Mouse (Mus musculus): ENCODE data around the gene Tmed10. TPM values are rescaled to one million over a fixed set of nuclear protein-coding genes. Genes with fewer than 3 reads are reported as not detected.

Tmed10 gene
- polyA plus RNA-seq (2015; fragmentation: Nextera tagmentation; extraction: Ambion mirVana), result 150 and 175 TPM in 2 replicates

DNA sequence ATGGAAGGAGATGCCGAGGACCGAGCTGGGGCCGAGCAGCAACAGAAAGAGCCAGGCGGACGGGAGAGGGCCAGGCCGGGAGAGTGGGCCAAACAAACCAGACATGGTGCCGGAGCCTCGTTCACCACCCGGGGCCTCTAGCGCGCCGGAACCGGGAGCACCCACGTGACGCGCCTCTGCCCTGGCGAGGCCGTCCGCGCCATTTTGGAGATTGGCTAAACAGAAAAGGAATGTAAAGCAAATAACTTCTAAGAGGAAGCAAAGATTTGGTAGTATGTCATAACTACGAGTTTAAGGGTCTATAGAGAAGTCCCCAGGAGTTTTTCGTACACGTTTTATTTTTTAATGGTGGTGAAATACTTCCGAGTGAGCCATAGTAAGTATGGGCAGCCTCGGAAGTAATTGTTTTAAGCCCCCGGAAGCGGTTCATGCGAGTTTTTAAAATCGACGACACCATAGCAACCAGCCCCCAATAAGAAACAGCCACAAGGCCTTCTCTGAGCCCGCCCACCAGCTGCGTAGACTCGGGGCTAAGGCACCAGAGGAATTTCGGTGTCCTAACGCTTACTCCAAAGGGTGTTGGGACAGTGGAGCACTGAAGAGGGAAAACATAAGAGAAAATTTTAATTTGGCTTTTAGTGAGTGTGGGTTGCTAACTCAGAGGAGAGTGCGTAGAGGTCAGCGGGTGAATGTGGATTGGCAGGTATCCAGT, at the start of gene Tmed10:
Gene Tmed10 (minus strand): TSS at position 287 of the 712 bp plus-strand sequence.
- peak; percentile 97 for ATAC-seq
- under 1% methylated on average over 35 of the region's 37 CpGs for WGBS
- peak within 1 kb of the TSS; percentile 90 for H3K4me2 ChIP-seq (ENCODE audit: low read length)

DNA sequence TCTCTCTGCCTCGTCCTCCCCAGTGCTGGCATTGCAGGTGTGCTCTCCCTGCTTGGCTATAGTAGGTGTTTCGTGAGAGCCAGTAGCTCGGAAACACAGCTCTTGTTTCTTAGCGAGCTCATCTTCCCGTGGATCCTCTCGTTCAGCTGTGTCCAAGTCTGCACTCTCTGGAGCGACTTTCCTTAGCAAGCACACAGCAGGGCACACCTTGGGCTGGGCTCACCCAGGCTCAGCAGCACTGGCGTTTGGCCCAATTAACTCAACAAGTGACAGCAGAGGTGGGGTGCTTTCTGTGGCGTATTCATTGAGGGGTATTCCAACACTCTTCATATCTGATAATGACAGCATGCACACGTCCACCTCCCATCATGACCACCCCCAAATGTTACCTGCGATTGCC, 48.6 kb upstream of the Tmed10 start:
- no peak overlapping the region for H3K27ac ChIP-seq (ENCODE audit: low read length)
- peaks cover 2% of the 10 kb centered on the region; the same call in 1 of the 2 replicates for H3K4me1 ChIP-seq (replicated peaks; ENCODE audit: control insufficient read depth, insufficient read depth, low read length)
- no peak overlapping the region for H3K9ac ChIP-seq (replicated peaks; ENCODE audit: low read depth, low read length)
- no peak overlapping the region for H3K4me2 ChIP-seq (ENCODE audit: low read length)
- no peaks in the 10 kb centered on the region for H3K36me3 ChIP-seq (ENCODE audit: control insufficient read depth, insufficient read depth)
- WGBS, result 79% methylated on average over 11 of the region's 11 CpGs
- H3K9me3 ChIP-seq (ENCODE audit: control insufficient read depth, low read length), result no peaks in the 10 kb centered on the region
- H3K27me3 ChIP-seq (replicated peaks; ENCODE audit: control insufficient read depth, insufficient read depth, low read length), result no peaks in the 10 kb centered on the region
- H3K4me3 ChIP-seq (replicated peaks; ENCODE audit: low read length), result no peak overlapping the region
- ATAC-seq, result no peak

More for the DNA sequence above, at the start of gene Tmed10:
- no peaks in the 10 kb centered on the region for H3K36me3 ChIP-seq (ENCODE audit: control insufficient read depth, insufficient read depth)
- peaks cover 20% of the 10 kb centered on the region for H3K4me1 ChIP-seq (replicated peaks; ENCODE audit: control insufficient read depth, insufficient read depth, low read length)
- H3K9me3 ChIP-seq (ENCODE audit: control insufficient read depth, low read length), result no peaks in the 10 kb centered on the region
- H3K27ac ChIP-seq (ENCODE audit: low read length), result peak within 1 kb of the TSS; percentile 55
- peak within 1 kb of the TSS; percentile 91 for H3K4me3 ChIP-seq (replicated peaks; ENCODE audit: low read length)
- no peaks in the 10 kb centered on the region for H3K27me3 ChIP-seq (replicated peaks; ENCODE audit: control insufficient read depth, insufficient read depth, low read length)
- peak within 1 kb of the TSS; percentile 90 for H3K9ac ChIP-seq (replicated peaks; ENCODE audit: low read depth, low read length)

DNA sequence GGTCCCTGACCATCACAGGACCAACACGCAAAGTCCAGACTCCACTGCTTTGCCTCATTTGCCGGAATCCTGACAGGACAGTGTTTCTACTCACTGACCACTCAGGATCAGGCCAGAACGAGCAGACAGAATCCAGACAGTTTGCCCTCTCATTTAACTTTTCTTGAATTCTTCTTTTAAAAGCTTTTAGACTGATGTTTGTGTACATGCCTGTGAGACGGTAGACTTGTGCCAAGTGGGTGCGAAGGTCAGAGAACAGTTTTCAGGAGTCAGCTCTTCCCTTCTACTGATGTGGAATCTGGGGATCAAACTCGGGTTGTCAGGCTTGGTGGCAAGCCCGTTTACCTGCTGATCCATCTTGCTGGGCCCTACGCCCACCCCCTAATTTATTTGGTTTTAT, 47.9 kb upstream of the Tmed10 start:
- no peak overlapping the region for H3K4me2 ChIP-seq (ENCODE audit: low read length)
- no peaks in the 10 kb centered on the region for H3K36me3 ChIP-seq (ENCODE audit: control insufficient read depth, insufficient read depth)
- ATAC-seq, result no peak
- H3K4me3 ChIP-seq (replicated peaks; ENCODE audit: low read length), result no peak overlapping the region
- WGBS, result 87% methylated on average over 8 of the region's 8 CpGs
- H3K27ac ChIP-seq (ENCODE audit: low read length), result no peak overlapping the region
- no peak overlapping the region for H3K9ac ChIP-seq (replicated peaks; ENCODE audit: low read depth, low read length)
- H3K27me3 ChIP-seq (replicated peaks; ENCODE audit: control insufficient read depth, insufficient read depth, low read length), result no peaks in the 10 kb centered on the region
- peaks cover 2% of the 10 kb centered on the region; the same call in 1 of the 2 replicates for H3K4me1 ChIP-seq (replicated peaks; ENCODE audit: control insufficient read depth, insufficient read depth, low read length)
- H3K9me3 ChIP-seq (ENCODE audit: control insufficient read depth, low read length), result no peaks in the 10 kb centered on the region

DNA sequence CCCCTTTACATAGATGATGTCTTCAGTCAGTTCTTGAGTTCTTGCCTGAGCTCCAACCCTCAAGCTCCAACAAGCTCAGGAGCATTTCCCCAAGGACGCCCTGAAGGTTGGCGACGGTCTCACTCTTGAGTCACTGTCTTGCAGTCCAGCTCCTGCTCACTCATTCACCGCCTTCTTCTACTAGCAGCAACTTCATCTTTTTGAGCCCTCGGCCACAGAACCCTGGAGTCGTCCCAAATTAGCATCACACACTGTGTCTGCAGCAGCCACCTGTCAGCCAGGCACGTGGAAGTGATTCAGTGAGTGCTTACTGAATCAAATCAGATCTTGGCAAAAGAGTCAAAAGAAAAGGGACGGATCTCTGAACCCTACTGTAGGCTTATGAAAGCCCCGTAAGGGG, 46.3 kb upstream of the Tmed10 start:
- H3K4me2 ChIP-seq (ENCODE audit: low read length), result no peak overlapping the region
- WGBS, result 67% methylated on average over 9 of the region's 9 CpGs
- ATAC-seq, result no peak
- no peak overlapping the region for H3K9ac ChIP-seq (replicated peaks; ENCODE audit: low read depth, low read length)
- no peaks in the 10 kb centered on the region for H3K9me3 ChIP-seq (ENCODE audit: control insufficient read depth, low read length)
- no peak overlapping the region for H3K27ac ChIP-seq (ENCODE audit: low read length)
- no peaks in the 10 kb centered on the region for H3K27me3 ChIP-seq (replicated peaks; ENCODE audit: control insufficient read depth, insufficient read depth, low read length)
- H3K4me3 ChIP-seq (replicated peaks; ENCODE audit: low read length), result no peak overlapping the region
- H3K4me1 ChIP-seq (replicated peaks; ENCODE audit: control insufficient read depth, insufficient read depth, low read length), result no peaks in the 10 kb centered on the region
- no peaks in the 10 kb centered on the region for H3K36me3 ChIP-seq (ENCODE audit: control insufficient read depth, insufficient read depth)

DNA sequence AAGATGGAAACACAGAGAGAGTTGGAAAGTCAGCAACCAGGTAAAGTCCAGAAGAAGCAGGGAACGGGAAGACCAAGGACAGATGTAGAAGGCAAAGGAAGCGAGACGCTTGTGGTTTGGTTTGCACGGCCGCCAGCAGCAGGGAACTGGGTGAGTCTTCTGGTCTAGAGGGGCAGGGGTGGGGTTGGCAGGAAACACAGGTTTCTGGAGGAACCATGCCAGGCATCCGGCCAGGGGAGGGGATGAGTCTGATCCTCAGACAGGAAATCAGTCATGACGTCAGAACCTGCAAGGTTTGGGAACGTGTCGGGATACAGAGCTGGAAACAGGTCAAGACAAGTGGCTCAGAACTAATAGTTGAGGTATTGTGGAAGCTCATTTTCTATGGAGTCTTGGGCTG, 43.2 kb upstream of the Tmed10 start:
- no peak overlapping the region for H3K4me2 ChIP-seq (ENCODE audit: low read length)
- no peaks in the 10 kb centered on the region for H3K36me3 ChIP-seq (ENCODE audit: control insufficient read depth, insufficient read depth)
- no peaks in the 10 kb centered on the region for H3K4me1 ChIP-seq (replicated peaks; ENCODE audit: control insufficient read depth, insufficient read depth, low read length)
- peaks cover 3% of the 10 kb centered on the region; the same call in 1 of the 2 replicates for H3K9me3 ChIP-seq (ENCODE audit: control insufficient read depth, low read length)
- ATAC-seq, result no peak
- no peak overlapping the region for H3K4me3 ChIP-seq (replicated peaks; ENCODE audit: low read length)
- WGBS, result 91% methylated on average over 9 of the region's 9 CpGs
- H3K27me3 ChIP-seq (replicated peaks; ENCODE audit: control insufficient read depth, insufficient read depth, low read length), result no peaks in the 10 kb centered on the region
- no peak overlapping the region for H3K27ac ChIP-seq (ENCODE audit: low read length)
- no peak overlapping the region for H3K9ac ChIP-seq (replicated peaks; ENCODE audit: low read depth, low read length)

DNA sequence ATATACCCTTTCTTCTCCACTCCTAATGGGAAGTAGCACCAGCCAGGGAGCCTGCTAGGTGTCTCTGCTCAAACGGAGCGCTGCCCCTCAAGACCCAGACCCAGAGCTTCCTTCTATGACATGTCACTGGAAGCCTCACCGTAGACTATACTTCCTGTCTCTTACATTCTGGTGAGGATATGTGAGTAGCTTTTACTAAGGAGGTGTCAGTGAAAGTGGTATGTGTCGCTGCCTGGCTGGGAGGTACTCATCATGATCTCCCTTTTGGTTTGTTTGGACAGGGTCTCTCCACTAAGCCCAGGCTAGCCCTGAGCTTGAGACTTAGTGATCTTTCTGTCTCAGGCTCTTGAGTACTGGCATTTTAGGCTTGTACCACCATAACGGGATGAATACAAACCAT, 41.7 kb upstream of the Tmed10 start:
- no peak overlapping the region for H3K4me2 ChIP-seq (ENCODE audit: low read length)
- ATAC-seq, result no peak
- H3K4me3 ChIP-seq (replicated peaks; ENCODE audit: low read length), result no peak overlapping the region
- no peak overlapping the region for H3K27ac ChIP-seq (ENCODE audit: low read length)
- no peak overlapping the region for H3K9ac ChIP-seq (replicated peaks; ENCODE audit: low read depth, low read length)
- no peaks in the 10 kb centered on the region for H3K36me3 ChIP-seq (ENCODE audit: control insufficient read depth, insufficient read depth)
- no peaks in the 10 kb centered on the region for H3K27me3 ChIP-seq (replicated peaks; ENCODE audit: control insufficient read depth, insufficient read depth, low read length)
- 92% methylated on average over 5 of the region's 5 CpGs for WGBS
- peaks cover 6% of the 10 kb centered on the region for H3K9me3 ChIP-seq (ENCODE audit: control insufficient read depth, low read length)
- H3K4me1 ChIP-seq (replicated peaks; ENCODE audit: control insufficient read depth, insufficient read depth, low read length), result no peaks in the 10 kb centered on the region

- no peak overlapping the region for H3K4me2 ChIP-seq (ENCODE audit: low read length)
- no peak for ATAC-seq
- H3K4me1 ChIP-seq (replicated peaks; ENCODE audit: control insufficient read depth, insufficient read depth, low read length), result no peaks in the 10 kb centered on the region
- H3K9me3 ChIP-seq (ENCODE audit: control insufficient read depth, low read length), result peaks cover 6% of the 10 kb centered on the region
- no peaks in the 10 kb centered on the region for H3K27me3 ChIP-seq (replicated peaks; ENCODE audit: control insufficient read depth, insufficient read depth, low read length)
- H3K27ac ChIP-seq (ENCODE audit: low read length), result no peak overlapping the region
- no peak overlapping the region for H3K9ac ChIP-seq (replicated peaks; ENCODE audit: low read depth, low read length)
- H3K36me3 ChIP-seq (ENCODE audit: control insufficient read depth, insufficient read depth), result no peaks in the 10 kb centered on the region
- no peak overlapping the region for H3K4me3 ChIP-seq (replicated peaks; ENCODE audit: low read length)
- 91% methylated on average over 3 of the region's 3 CpGs for WGBS
Observed at GRCm38 (mm10) chr12:85415876-85416275, 41.2 kb upstream of the Tmed10 start.

- Histone ChIP-seq H3K9me3 (ENCODE audit: control insufficient read depth, low read length) (peaks cover 6% of the 10 kb centered on the region), H3K9ac (replicated peaks; ENCODE audit: low read depth, low read length) (no peak overlapping the region), H3K27ac (ENCODE audit: low read length) (no peak overlapping the region), H3K4me1 (replicated peaks; ENCODE audit: control insufficient read depth, insufficient read depth, low read length) (no peaks in the 10 kb centered on the region), H3K4me3 (replicated peaks; ENCODE audit: low read length) (no peak overlapping the region), H3K27me3 (replicated peaks; ENCODE audit: control insufficient read depth, insufficient read depth, low read length) (no peaks in the 10 kb centered on the region), H3K36me3 (ENCODE audit: control insufficient read depth, insufficient read depth) (no peaks in the 10 kb centered on the region), H3K4me2 (ENCODE audit: low read length) (no peak overlapping the region)
- ATAC-seq, result no peak
- 16% methylated on average over 2 of the region's 2 CpGs for WGBS
Observed at GRCm38 (mm10) chr12:85411136-85411535, 36.5 kb upstream of the Tmed10 start.

GRCm38 (mm10) chr12:85397960-85398272, 23.3 kb upstream of the Tmed10 start:
- no peak overlapping the region for H3K4me2 ChIP-seq (ENCODE audit: low read length)
- H3K27ac ChIP-seq (ENCODE audit: low read length), result no peak overlapping the region
- WGBS, result 86% methylated on average over 4 of the region's 4 CpGs
- ATAC-seq, result no peak
- no peaks in the 10 kb centered on the region for H3K36me3 ChIP-seq (ENCODE audit: control insufficient read depth, insufficient read depth)
- H3K4me3 ChIP-seq (replicated peaks; ENCODE audit: low read length), result no peak overlapping the region
- no peak overlapping the region for H3K9ac ChIP-seq (replicated peaks; ENCODE audit: low read depth, low read length)
- no peaks in the 10 kb centered on the region for H3K27me3 ChIP-seq (replicated peaks; ENCODE audit: control insufficient read depth, insufficient read depth, low read length)
- H3K9me3 ChIP-seq (ENCODE audit: control insufficient read depth, low read length), result no peaks in the 10 kb centered on the region
- no peaks in the 10 kb centered on the region for H3K4me1 ChIP-seq (replicated peaks; ENCODE audit: control insufficient read depth, insufficient read depth, low read length)
